Mouse (Mus musculus) liver, embryonic 14.5 days (tissue): Measurements from ENCODE around the gene Shisa4. TPM values are rescaled to one million over a fixed set of nuclear protein-coding genes. Genes with fewer than 3 reads are reported as not detected.

ENCODE experiments used
- ATAC-seq: fragments of 200-750 bp; cut with Nextera tagmentation; 2 replicates; pipeline ENCODE4 v1.8.0; 2017; ENCODE audit warnings: moderate number of reproducible peaks, mild to moderate bottlenecking, moderate library complexity; ENCODE audit not compliant: insufficient read depth
- DNase-seq, 3 experiments: peaks; one replicate each; pipeline ENCODE4 v3.0.0-alpha.2; 2012 to 2013; ENCODE audit warnings: low read depth in 3 of 3, low spot score in 3 of 3
- H3K27ac ChIP-seq: fragments of 300-500 bp; sonication (generic); 2 replicates; pipeline ENCODE4 v1.5.1; 2014; ENCODE audit warnings: moderate library complexity, mild to moderate bottlenecking, control low read depth, inconsistent platforms
- H3K27me3 ChIP-seq: fragments of 300-500 bp; sonication (generic); 2 replicates; pipeline ENCODE4 v1.6.1; 2014; ENCODE audit warnings: mild to moderate bottlenecking, low read length, moderate library complexity; ENCODE audit not compliant: control insufficient read depth, insufficient read depth
- H3K36me3 ChIP-seq: fragments of 300-500 bp; sonication (generic); replicated peaks from 2 replicates; pipeline ENCODE4 v1.6.1; 2014; ENCODE audit warnings: low read depth; ENCODE audit not compliant: control insufficient read depth, insufficient read depth
- H3K4me1 ChIP-seq, 2 experiments: fragments of 200-500 bp in 1 of 2; fragments of 300-500 bp in 1 of 2; sonication (generic) in 1 of 2; replicated peaks; 2 replicates each; pipeline ENCODE4 v1.6.1; 2012 to 2014; ENCODE audit warnings: antibody characterized with exemption in 1 of 2, inconsistent platforms in 1 of 2, low read length in 1 of 2; ENCODE audit not compliant: control insufficient read depth in 2 of 2, insufficient read depth in 2 of 2
- H3K4me2 ChIP-seq: fragments of 300-500 bp; sonication (generic); 2 replicates; pipeline ENCODE4 v1.6.1; 2014; ENCODE audit warnings: low read depth, mild to moderate bottlenecking, control low read depth, moderate library complexity
- H3K4me3 ChIP-seq, 2 experiments: fragments of 200-500 bp in 1 of 2; fragments of 300-500 bp in 1 of 2; sonication (generic) in 1 of 2; 2 replicates each; pipeline ENCODE4 v1.5.1; 2012 to 2014; ENCODE audit warnings: low read depth in 2 of 2, low read length in 2 of 2, mild to moderate bottlenecking in 2 of 2, control low read depth in 1 of 2, inconsistent platforms in 1 of 2, moderate library complexity in 1 of 2; ENCODE audit not compliant: insufficient read depth in 1 of 2
- H3K9ac ChIP-seq: fragments of 300-500 bp; sonication (generic); replicated peaks from 2 replicates; pipeline ENCODE4 v1.6.1; 2014; ENCODE audit warnings: mild to moderate bottlenecking, control low read depth, moderate library complexity
- H3K9me3 ChIP-seq: fragments of 300-500 bp; sonication (generic); 2 replicates; pipeline ENCODE4 v1.6.1; 2016; ENCODE audit warnings: low read length, mixed read lengths; ENCODE audit not compliant: control insufficient read depth
- CTCF ChIP-seq: IDR thresholded peaks from 2 replicates; pipeline ENCODE4 v1.5.1; 2016; ENCODE audit warnings: antibody characterized with exemption, low read depth, control low read depth
- EP300 ChIP-seq: IDR thresholded peaks from 2 replicates; pipeline ENCODE4 v1.6.1; 2016; ENCODE audit warnings: antibody characterized with exemption, low read depth
- WGBS: fragments of 180-500 bp; shearing (Covaris S2); extraction: QIAGEN DNeasy Blood & Tissue Kit; methylation state at CpG from one replicate; pipeline ENCODE4 v1.1.7; 2014; ENCODE audit not compliant: insufficient replicate concordance; 5-methylcytosine and 5-hydroxymethylcytosine counted together
- polyA plus RNA-seq, 2 experiments: library from polyadenylated mRNA; depleted of rRNA in 1 of 2; stranded (reverse) in 1 of 2; unstranded in 1 of 2; fragments of >200 nt; fragmentation: Nextera tagmentation in 1 of 2; extraction: Ambion mirVana in 1 of 2; gene quantifications; 2 replicates each; pipeline versions ENCODE4 v1.2.1 to v1.2.3; 2012 to 2014

The Shisa4 gene
- polyA plus RNA-seq, 2 experiments: 0.41 to 0.64 TPM

GRCm38 (mm10) chr1:135323367-135323901 is 51.6 kb downstream of the Shisa4 start:
- Histone ChIP-seq H3K9ac (no peak overlapping the region), H3K9me3 (no peaks in the 10 kb centered on the region), H3K27ac (no peak overlapping the region), H3K4me1 (no peaks in the 10 kb centered on the region), H3K4me2 (no peak overlapping the region), H3K36me3 (no peaks in the 10 kb centered on the region), H3K4me3 (no peak overlapping the region), H3K27me3 (no peaks in the 10 kb centered on the region)
- TF ChIP-seq EP300 (no peak), CTCF (no peak)
- ATAC-seq (no peak), DNase-seq (no peak)
- WGBS: 61% methylated on average over 7 of the region's 7 CpGs

Other genes with a start within 250 kb of the Shisa4 start
- gene Ptpn7, start 242.5 kb downstream of the Shisa4 start, polyA plus RNA-seq (2012; rRNA removed): 11.9 and 12.4 TPM in 2 replicates
- 8.6 and 9.4 TPM in 2 replicates for gene Ptpn7, start 242.5 kb downstream of the Shisa4 start, polyA plus RNA-seq (2014; fragmentation: Nextera tagmentation; extraction: Ambion mirVana)
- gene Arl8a, start 228.4 kb downstream of the Shisa4 start, polyA plus RNA-seq (2012; rRNA removed): 8.1 and 9.2 TPM in 2 replicates
- 7.2 and 8.5 TPM in 2 replicates for gene Arl8a, start 228.4 kb downstream of the Shisa4 start, polyA plus RNA-seq (2014; fragmentation: Nextera tagmentation; extraction: Ambion mirVana)
- 0.01 TPM in 1 of 2 replicates, not detected in the other for gene Gpr37l1, start 207.6 kb downstream of the Shisa4 start, polyA plus RNA-seq (2012; rRNA removed)
- not detected in 2 replicates for gene Gpr37l1, start 207.6 kb downstream of the Shisa4 start, polyA plus RNA-seq (2014; fragmentation: Nextera tagmentation; extraction: Ambion mirVana)
- 0.57 and 0.58 TPM in 2 replicates for gene Elf3, start 116.7 kb downstream of the Shisa4 start, polyA plus RNA-seq (2012; rRNA removed)
- gene Elf3, start 116.7 kb downstream of the Shisa4 start, polyA plus RNA-seq (2014; fragmentation: Nextera tagmentation; extraction: Ambion mirVana): 0.43 and 0.61 TPM in 2 replicates
- 7.3 and 8.4 TPM in 2 replicates for gene Rnpep, start 91.2 kb downstream of the Shisa4 start, polyA plus RNA-seq (2012; rRNA removed)
- 23.0 and 24.2 TPM in 2 replicates for gene Rnpep, start 91.2 kb downstream of the Shisa4 start, polyA plus RNA-seq (2014; fragmentation: Nextera tagmentation; extraction: Ambion mirVana)
- 15.4 and 26.0 TPM in 2 replicates for gene Timm17a, start 61.5 kb downstream of the Shisa4 start, polyA plus RNA-seq (2012; rRNA removed)
- 136 and 146 TPM in 2 replicates for gene Timm17a, start 61.5 kb downstream of the Shisa4 start, polyA plus RNA-seq (2014; fragmentation: Nextera tagmentation; extraction: Ambion mirVana)
- gene Lmod1, start 50.4 kb downstream of the Shisa4 start, polyA plus RNA-seq (2012; rRNA removed): 0.05 and 0.08 TPM in 2 replicates
- gene Lmod1, start 50.4 kb downstream of the Shisa4 start, polyA plus RNA-seq (2014; fragmentation: Nextera tagmentation; extraction: Ambion mirVana): 0.04 and 0.10 TPM in 2 replicates
- gene Ipo9, start 55.3 kb upstream of the Shisa4 start, polyA plus RNA-seq (2012; rRNA removed): 19.4 and 20.7 TPM in 2 replicates
- 26.6 and 26.9 TPM in 2 replicates for gene Ipo9, start 55.3 kb upstream of the Shisa4 start, polyA plus RNA-seq (2014; fragmentation: Nextera tagmentation; extraction: Ambion mirVana)
- gene Nav1, start 232.1 kb upstream of the Shisa4 start, polyA plus RNA-seq (2012; rRNA removed): 1.3 and 1.5 TPM in 2 replicates
- gene Nav1, start 232.1 kb upstream of the Shisa4 start, polyA plus RNA-seq (2014; fragmentation: Nextera tagmentation; extraction: Ambion mirVana): 1.0 and 1.8 TPM in 2 replicates